Mouse (Mus musculus) layer of hippocampus, adult 6 months (tissue): ENCODE data around the gene Nt5c2. TPM values are rescaled to one million over a fixed set of nuclear protein-coding genes. Genes with fewer than 3 reads are reported as not detected.

Experiments
- long read RNA-seq, 2 experiments: library from polyadenylated mRNA; unstranded; transcript quantifications; one replicate each; pipeline ENCODE4 v2.0.0; 2019 to 2020
- polyA plus RNA-seq: library from polyadenylated mRNA; unstranded; fragments of <200 nt; fragmentation: Nextera tagmentation; gene quantifications from 2 replicates; pipeline ENCODE4 v1.2.3, GENCODE M21; 2021

The Nt5c2 gene
- 26.3 and 30.8 TPM in 2 replicates for polyA plus RNA-seq
- long read RNA-seq, experiment 1, transcript Nt5c2-203 (18 exons, 3,148 nt) = major isoform, 28 of 77 reads
- long read RNA-seq, experiment 1, transcript Nt5c2-202 (18 exons, 3,728 nt) = minor isoform, 10 of 77 reads
- long read RNA-seq, experiment 1, partial matches to known transcripts = 11 of 77 reads
- long read RNA-seq, experiment 1, other reads (novel, unspliced or antisense) = 24 of 77 reads
- long read RNA-seq, experiment 2, transcript Nt5c2-207 (19 exons, 2,788 nt) = minor isoform, 9 of 418 reads
- long read RNA-seq, experiment 2, transcript Nt5c2-202 (18 exons, 3,728 nt) = minor isoform, 57 of 418 reads
- long read RNA-seq, experiment 2, transcript Nt5c2-209 (18 exons, 3,183 nt) = minor isoform, 6 of 418 reads
- long read RNA-seq, experiment 2, transcript Nt5c2-203 (18 exons, 3,148 nt) = major isoform, 224 of 418 reads
- long read RNA-seq, experiment 2, partial matches to known transcripts = 14 of 418 reads
- long read RNA-seq, experiment 2, other reads (novel, unspliced or antisense) = 107 of 418 reads

DNA sequence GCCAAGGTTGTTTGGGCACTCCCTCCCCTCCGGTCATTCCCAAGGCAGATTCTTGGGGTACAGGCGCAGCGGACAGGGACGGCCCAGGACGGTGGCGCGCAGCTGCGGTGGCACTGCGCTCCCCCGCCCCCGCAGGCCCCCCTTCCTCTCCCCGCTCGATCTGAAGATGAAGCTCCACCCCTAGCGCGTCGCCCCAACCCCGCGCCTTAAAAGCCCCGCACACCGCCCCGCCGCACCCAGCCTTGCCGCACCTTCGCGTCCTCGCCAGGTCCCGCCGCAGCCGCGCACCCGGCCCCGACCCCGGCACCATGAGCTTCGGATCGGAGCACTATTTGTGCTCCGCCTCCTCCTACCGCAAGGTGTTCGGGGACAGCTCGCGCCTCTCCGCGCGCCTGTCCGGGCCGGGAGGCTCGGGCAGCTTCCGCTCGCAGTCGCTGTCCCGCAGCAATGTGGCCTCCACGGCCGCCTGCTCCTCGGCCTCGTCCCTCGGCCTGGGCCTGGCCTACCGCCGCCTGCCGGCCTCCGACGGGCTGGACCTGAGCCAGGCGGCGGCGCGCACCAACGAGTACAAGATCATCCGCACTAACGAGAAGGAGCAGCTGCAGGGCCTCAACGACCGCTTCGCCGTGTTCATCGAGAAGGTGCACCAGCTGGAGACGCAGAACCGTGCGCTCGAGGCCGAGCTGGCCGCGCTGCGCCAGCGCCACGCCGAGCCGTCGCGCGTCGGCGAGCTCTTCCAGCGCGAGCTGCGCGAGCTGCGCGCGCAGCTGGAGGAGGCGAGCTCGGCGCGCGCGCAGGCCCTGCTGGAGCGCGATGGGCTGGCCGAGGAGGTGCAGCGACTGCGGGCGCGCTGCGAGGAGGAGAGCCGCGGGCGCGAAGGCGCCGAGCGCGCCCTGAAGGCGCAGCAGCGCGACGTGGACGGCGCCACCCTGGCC, at the start of gene Nt5c2, which contains the start of gene Ina:
TSS of gene Nt5c2 (minus strand) at position 707 of the 935 bp plus-strand sequence.
TSS of gene Ina (plus strand) at position 252 of the 935 bp plus-strand sequence.

DNA sequence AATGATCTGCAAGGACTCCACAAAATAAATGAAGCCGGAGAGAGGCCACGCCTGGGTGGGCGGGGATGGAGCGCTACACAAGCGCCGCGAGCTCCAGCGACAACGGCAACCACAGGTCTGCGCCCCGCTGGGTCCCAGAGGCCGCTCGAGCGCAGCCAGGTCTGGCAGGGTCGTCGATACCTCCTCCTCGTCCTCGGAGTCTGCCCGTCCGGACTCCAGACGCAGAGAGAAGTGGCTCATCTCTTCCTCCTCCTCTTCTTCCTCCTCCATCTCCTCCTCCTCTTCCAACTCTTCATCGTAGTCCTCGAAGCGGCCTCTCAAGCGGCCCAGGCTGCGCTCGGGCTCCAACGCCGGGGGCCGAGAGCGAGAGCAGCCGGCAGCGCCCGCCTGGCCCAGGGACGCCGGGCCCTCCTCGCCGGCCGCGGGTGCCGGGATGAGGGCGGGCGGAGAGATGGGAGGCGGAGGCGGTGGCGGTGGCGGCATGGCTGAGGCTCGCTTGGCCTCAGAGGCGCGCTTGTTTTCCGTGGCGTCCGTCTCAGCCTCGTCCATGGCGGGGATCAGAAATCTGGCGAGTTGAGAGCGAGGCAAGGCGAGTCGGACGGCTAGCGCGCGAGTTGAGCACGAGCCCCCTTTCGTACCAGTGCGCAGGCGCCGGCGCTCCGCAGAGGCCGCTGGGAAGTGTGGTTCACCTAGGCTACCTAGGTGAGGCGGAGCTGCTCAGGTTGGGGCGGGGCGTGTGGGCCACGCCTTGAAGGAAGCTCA, 35.5 kb upstream of the Nt5c2 start, which contains the start of gene Pcgf6:
TSS of gene Pcgf6 (minus strand) at position 636 of the 762 bp plus-strand sequence.

Other genes starting within 250 kb of the Nt5c2 start
- 65.0 and 74.4 TPM in 2 replicates for gene Ina, start 455 bp downstream of the Nt5c2 start, polyA plus RNA-seq
- 5.6 and 6.0 TPM in 2 replicates for gene Pcgf6, start 35.8 kb upstream of the Nt5c2 start, polyA plus RNA-seq
- gene Taf5, start 52.6 kb upstream of the Nt5c2 start, polyA plus RNA-seq = 0.68 and 0.70 TPM in 2 replicates
- gene Usmg5, start 75.5 kb upstream of the Nt5c2 start, polyA plus RNA-seq = 3,663 and 4,239 TPM in 2 replicates
- 2.7 TPM in 2 replicates for gene Pdcd11, start 75.6 kb upstream of the Nt5c2 start, polyA plus RNA-seq
- 3.6 and 4.6 TPM in 2 replicates for gene Calhm2, start 123.1 kb upstream of the Nt5c2 start, polyA plus RNA-seq
- gene Calhm1, start 129.1 kb upstream of the Nt5c2 start, polyA plus RNA-seq = not detected in 2 replicates
- 0.18 TPM in 1 of 2 replicates, not detected in the other for gene Calhm3, start 142.6 kb upstream of the Nt5c2 start, polyA plus RNA-seq
- gene Neurl1a, start 163.7 kb upstream of the Nt5c2 start, polyA plus RNA-seq = 33.6 and 34.5 TPM in 2 replicates